Mouse (Mus musculus): Measurements from ENCODE around the gene Pxmp4.

Pxmp4 gene

DNA sequence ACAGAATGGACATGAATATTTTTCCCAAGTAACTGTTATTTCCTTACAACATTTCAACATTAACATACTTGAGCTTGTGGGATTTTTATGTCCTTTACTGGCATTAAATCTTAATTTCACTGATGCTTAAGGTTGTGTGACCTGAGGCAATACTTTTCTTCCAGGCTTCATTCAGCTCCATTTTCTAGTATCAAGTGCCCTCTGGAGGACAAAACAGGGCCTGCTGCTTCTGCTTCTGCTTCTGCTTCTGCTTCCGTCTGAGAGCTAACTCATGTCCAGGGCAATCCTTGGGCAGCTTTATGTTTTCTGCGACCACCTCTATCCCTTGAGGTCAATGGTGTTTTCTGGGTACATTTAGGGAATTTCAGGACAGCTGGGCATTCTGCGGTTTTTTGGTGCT is 63.8 kb downstream of the Pxmp4 start:
- peak; percentile 68 to 72 for DNase-seq

DNA sequence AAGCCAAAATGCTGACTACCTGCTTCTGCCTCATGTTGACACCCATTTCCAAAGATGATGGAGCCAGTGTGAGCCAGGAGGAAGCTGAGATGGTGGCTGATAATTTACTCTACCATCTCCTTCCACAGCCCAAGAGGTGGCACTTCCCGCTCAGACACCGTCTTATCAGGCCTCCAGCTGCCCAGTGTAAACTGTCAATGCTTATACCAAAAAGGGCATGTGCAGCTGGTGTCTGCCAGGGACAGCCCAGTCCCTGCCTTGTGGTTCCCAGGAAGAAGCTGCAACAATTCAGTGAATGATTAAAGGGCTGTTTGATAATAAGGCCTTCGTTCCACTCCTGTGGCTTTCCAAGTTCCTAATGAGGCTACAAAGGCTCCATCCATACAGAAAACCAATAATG is 64.8 kb downstream of the Pxmp4 start:
- DNase-seq: no peak

DNA sequence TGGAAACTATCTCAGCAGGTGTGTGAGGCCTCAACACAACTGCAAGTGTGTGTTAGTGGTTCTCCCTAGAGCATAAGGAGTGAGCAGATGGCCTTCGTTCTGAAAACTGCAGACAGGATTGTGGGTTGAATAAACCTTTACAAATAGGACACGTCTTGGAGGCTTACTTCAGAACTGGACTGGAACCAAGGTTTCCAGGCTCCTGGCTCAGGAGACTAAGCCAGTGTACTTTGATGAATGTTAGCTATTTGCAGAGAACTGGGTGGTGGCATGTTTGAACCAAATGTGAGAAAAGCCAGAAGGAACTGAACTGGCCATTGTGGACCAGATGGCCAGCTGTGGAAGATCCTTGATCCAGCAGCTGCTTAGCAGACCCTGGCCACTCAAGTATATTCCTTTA is 65.2 kb downstream of the Pxmp4 start:
- DNase-seq: no peak
